Mouse (Mus musculus) liver, adult 2 months (tissue): ENCODE data around the gene Usp7.

Source experiments
- CTCF ChIP-seq: fragments of 200-500 bp; IDR thresholded peaks from 2 replicates; pipeline ENCODE4 v1.5.1; 2011; ENCODE audit warnings: low read depth, low read length, control low read depth
- POLR2A ChIP-seq: fragments of 200-500 bp; IDR thresholded peaks from 2 replicates; pipeline ENCODE4 v1.6.1; 2011; ENCODE audit warnings: low read length, control low read depth; ENCODE audit not compliant: insufficient read depth; ENCODE audit errors: extremely low read depth

DNA sequence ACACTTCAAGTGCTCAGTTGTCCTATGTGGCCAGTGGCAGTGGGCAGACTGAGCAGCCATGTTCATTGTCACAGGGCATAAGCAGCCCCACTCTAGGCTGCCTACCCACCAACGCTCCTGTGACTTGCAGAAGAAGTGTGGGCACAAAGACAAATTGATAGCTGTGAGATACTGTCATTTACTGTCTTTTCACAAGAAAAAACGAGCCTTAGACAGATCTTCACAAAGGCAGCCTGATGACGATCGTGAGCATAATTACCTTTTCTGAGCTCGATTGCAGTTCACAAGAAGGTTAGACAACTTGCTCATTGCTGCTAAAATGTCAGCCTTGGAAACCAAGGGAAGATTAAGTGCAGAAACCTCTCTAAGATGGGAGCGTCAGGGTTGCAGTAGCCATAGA lies 137.0 kb downstream of the Usp7 start:
- TF ChIP-seq CTCF (no peak), POLR2A (no peak)
